Mouse (Mus musculus) brown adipose tissue, adult 24 weeks (tissue): ENCODE measurements around the gene Gpd2. TPM values are rescaled to one million over a fixed set of nuclear protein-coding genes. Genes with fewer than 3 reads are reported as not detected.

Experiments
- H3K27ac ChIP-seq: fragments of 200-500 bp; replicated peaks from 2 replicates; pipeline ENCODE4 v1.5.1; 2012; ENCODE audit warnings: low read depth, mild to moderate bottlenecking, low read length
- H3K4me1 ChIP-seq: fragments of 200-500 bp; 2 replicates; pipeline ENCODE4 v1.6.1; 2012; ENCODE audit warnings: low read length, mixed read lengths; ENCODE audit not compliant: control insufficient read depth, insufficient read depth, insufficient read length
- H3K4me3 ChIP-seq: fragments of 200-500 bp; 2 replicates; pipeline ENCODE4 v1.5.1; 2012; ENCODE audit warnings: low read depth, mild to moderate bottlenecking, low read length, moderate library complexity; ENCODE audit not compliant: insufficient read depth
- polyA plus RNA-seq: library from polyadenylated mRNA; stranded (reverse); fragments of >200 nt; gene quantifications from 2 replicates; pipeline ENCODE4 v1.2.4, GENCODE M21; 2012; ENCODE audit not compliant: missing spikeins, insufficient read depth, insufficient read length

Gpd2 gene
- polyA plus RNA-seq, 1 experiment: 641 TPM

DNA sequence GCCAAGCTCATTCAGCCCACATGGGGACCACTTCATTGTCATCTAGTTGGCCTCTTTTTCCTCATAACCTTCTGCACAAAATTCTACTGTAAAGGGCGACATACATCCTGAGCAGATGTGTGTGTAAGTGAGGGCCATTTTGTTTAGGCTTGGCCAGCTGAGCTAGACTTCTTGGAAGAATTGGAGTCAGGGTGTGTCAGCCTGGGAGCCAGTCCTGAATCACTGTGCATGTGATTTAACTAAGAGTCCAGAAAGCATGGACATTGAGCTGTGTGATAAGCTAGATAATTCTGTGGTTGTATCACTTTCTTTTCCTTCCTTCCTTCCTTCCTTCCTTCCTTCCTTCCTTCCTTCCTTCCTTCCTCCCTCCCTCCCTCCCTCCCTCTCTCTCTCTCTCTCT, 26.0 kb downstream of the Gpd2 start:
- Histone ChIP-seq H3K4me3 (no peak overlapping the region), H3K27ac (no peak overlapping the region)

DNA sequence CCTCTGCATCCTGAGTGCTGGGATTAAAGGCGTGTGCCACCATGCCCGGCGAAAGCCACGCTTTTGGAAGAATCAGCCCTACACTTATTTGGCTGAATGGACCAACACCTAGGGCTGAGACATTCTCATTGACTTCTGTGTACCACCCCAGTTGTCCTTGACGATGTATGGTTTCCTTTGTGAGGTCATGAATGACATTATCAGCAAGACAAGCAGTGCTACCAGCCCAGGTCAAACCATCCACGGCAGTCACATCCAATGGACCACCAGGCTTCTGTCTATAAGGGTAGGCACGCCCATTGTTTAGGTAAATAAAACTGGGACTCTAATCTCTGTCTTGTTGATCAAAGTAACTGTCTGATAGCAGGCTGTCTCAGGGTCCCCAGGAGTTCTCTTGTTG, 27.5 kb downstream of the Gpd2 start:
- Histone ChIP-seq H3K4me1 (peaks cover 5% of the 10 kb centered on the region; the same call in 1 of the 2 replicates), H3K27ac (no peak overlapping the region), H3K4me3 (no peak overlapping the region)

More for the DNA sequence above, 26.0 kb downstream of the Gpd2 start:
- H3K4me1 ChIP-seq: peaks cover 5% of the 10 kb centered on the region; the same call in 1 of the 2 replicates

DNA sequence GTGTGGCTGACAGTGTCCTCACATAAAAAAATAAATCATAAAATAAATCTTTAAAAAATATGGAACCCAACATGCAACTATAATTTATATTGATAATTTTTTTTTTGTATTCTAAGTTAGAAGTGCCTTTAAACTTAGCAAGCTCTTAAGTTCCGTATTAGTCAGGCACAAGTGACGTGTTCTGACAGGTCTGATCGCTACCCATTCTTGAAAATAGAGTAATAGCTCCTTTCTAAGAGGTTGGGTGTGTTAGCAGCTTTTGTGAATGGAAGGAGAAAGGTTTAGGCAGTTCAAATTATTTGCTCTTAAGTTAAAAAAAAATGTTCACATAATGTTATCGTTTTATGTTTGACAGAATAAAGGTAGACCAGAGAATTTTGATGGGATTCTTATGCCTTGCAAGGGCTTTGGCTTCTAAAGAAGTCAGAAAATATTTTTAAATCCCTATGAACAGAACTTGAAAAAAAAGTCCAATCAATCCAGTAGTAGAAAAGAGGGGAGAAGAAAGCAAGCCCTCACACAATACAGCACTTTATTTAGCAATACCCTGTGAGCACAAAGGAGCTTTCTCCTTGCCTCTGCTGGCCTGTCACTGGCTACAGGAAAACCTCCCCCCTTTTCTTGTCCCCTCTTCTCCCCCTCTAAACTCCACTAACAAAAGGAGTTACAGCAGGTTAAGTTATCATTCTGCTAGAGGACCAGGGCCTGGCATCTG, 29.4 kb downstream of the Gpd2 start:
- Histone ChIP-seq H3K4me1 (peaks cover 2% of the 10 kb centered on the region; the same call in 1 of the 2 replicates), H3K4me3 (no peak overlapping the region), H3K27ac (peak overlapping the region; percentile 40; the same call in 1 of the 2 replicates)

DNA sequence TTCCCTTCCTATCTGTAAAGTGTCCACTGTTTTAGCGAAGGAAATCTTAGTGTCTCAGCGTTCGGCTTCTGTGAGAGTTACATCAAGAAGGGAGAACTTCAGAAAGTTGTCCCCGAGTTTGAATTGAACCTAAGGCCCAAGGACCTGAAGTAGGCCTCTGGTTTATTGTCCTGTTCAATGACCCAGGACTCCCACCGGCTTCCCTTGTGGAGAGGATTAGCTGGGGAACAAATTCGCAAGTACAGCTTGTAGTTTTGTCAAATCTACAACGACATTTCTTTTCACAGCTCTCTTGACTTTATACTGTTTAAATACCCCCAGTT, 29.9 kb downstream of the Gpd2 start:
- Histone ChIP-seq H3K4me1 (peaks cover 2% of the 10 kb centered on the region; the same call in 1 of the 2 replicates), H3K4me3 (no peak overlapping the region), H3K27ac (peak overlapping the region; percentile 40)

DNA sequence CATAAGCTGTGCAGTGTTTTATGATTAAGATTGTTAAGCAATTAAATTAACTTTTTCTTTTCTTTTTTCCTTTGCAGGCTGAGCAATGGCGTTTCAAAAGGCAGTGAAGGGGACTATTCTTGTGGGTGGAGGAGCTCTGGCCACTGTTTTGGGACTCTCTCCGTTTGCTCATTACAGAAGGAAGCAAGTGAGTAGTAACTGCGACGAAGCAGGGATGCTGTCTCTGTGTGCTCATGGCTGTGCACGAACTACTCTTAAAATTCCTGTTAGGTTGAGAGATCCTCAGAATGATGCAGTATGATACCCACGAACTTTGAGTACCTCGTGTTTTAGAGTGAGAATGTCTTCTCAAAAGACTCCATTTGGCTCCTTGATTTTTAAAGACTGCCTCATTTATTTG, 30.5 kb downstream of the Gpd2 start:
- Histone ChIP-seq H3K4me3 (no peak overlapping the region), H3K27ac (no peak overlapping the region), H3K4me1 (peaks cover 2% of the 10 kb centered on the region; the same call in 1 of the 2 replicates)

DNA sequence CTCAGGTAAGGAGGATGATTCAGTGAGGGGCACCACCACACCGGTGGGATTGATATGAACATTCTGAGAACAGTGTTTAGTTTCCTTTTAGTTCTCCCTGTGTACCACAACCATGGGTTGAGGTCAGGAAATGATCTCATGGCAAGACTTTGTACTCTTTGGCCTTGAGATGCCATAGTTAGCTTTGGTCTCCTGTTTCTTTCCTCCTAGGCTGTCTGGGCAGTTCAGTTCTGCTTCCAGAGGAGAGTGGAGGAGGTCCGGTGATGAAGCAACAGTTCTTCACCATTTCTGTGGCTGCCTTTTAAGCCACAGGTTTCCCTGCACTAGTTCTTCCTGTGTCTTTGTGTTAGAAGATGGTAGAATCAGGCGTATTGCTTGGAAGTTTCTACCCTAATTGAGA, 31.4 kb downstream of the Gpd2 start:
- Histone ChIP-seq H3K4me1 (no peaks in the 10 kb centered on the region; the same call in 1 of the 2 replicates), H3K27ac (no peak overlapping the region), H3K4me3 (no peak overlapping the region)

DNA sequence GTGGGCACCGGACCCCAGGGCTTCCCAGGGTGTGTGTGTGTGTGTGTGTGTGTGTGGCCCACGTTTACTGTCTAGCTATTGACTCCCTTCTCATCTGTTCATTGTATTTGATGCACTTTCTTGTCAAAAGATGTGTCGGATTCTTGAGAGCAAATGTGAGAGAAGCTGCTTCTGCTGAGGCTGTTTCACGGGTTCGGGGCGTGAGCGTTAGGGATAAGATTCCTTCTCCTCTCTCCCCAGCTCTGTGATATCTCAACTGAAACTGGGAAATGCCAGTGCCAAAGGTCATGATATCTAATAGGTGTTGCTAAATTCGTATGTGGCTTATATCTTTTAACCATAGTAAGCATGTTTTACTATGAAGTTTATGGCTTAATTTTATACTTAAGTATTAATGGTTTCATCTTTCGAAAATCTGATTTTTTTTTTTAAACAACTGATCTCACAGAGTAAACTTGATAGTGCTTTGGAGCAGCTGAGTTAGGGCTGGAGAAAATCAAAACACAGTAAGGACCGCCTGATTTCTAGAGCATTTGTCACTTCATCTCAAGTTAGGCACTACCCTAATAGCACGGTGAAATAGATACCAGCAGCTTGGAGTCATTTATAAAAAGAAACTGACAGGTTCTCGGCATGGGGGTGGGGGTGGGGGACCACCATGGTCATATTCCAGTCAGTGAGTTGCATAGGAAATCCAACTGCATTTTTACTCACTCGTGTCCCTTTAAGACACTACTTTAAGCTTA, 32.4 kb downstream of the Gpd2 start:
- peaks cover 2% of the 10 kb centered on the region for H3K4me1 ChIP-seq
- H3K27ac ChIP-seq: no peak overlapping the region
- no peak overlapping the region for H3K4me3 ChIP-seq

DNA sequence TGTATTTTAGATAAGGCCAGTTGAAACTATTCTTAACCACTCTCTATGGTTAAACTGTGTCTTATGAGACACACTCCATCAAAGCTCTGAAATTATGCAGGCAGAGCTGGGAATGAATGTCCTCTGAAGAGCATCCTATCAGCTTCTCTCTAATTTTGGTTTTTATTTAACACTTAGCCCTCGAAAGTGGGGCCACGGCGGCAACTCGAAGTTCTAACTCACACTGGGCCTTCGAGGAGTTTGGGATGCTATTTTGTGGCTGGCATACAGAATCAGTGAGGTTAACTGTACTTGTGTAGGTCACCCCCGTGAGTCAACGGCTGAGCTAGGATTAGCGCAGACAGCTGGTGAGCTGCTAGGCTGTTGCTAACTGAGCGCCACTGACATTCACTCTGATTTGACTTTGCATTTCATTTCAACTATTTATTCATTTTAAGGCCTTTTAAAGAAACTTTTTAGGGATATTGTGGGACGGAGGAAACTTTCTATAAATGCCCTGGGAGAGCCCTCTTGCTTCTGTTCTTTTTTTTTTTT, 42.8 kb downstream of the Gpd2 start:
- Histone ChIP-seq H3K4me1 (no peaks in the 10 kb centered on the region; the same call in 1 of the 2 replicates), H3K27ac (no peak overlapping the region), H3K4me3 (no peak overlapping the region)

DNA sequence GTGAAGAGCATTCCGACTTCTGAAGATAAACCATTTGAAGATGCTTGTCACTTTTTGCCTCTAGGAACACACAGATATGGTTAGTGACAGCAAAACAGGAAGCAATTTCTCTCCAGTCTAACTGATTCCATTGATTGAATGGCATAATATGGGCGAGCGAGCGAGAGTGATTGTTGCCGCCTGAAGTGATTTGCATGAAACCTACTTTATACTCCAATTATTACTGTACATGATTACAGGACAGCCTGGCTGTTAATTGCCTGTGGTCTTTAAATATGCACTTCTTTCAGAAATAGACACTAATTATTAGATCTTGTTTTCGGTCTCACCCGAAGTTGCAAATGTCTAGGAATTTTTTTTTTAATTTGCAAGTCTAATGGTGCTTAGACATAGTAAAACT, 46.4 kb downstream of the Gpd2 start:
- no peaks in the 10 kb centered on the region for H3K4me1 ChIP-seq
- H3K27ac ChIP-seq: no peak overlapping the region
- H3K4me3 ChIP-seq: no peak overlapping the region

DNA sequence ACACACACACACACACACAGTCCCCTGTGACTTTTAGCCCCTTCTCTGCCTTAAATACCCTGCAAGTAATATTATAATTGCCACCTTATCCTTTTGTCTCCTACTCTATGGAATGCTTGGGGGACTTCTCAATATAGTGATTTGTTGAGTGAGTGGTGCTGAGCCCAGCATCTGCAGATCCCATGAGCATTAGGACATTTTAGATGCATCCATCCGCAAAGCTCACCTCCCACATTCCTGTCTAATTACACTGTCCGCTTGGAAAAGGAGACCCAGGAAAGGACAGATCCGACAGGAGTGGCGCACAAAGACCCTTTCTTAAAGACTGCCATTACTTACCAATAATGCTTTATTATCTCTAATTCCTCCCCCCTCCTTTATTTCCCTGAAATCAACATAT, 47.8 kb downstream of the Gpd2 start:
- Histone ChIP-seq H3K4me3 (no peak overlapping the region), H3K27ac (no peak overlapping the region), H3K4me1 (no peaks in the 10 kb centered on the region)

DNA sequence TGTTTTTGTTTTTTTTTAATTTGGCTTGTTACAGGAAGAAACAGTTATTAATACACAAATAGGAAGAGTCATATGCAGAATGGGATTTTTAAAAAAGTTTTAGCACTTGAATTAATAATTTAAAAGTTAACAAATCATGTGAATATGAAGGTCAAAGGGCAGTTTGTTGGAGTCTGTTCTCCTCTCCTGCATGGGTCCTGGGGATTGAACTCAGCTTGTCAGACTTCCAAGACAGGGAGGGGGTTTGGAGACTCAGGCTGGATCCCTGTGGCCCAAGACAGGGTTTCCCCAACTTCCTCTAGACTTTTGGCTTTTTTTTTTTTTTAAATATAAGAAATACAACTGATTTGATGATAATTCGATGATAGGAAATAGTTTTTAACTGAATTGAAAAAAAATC, 50.6 kb downstream of the Gpd2 start:
- Histone ChIP-seq H3K4me3 (no peak overlapping the region), H3K27ac (no peak overlapping the region), H3K4me1 (no peaks in the 10 kb centered on the region)

DNA sequence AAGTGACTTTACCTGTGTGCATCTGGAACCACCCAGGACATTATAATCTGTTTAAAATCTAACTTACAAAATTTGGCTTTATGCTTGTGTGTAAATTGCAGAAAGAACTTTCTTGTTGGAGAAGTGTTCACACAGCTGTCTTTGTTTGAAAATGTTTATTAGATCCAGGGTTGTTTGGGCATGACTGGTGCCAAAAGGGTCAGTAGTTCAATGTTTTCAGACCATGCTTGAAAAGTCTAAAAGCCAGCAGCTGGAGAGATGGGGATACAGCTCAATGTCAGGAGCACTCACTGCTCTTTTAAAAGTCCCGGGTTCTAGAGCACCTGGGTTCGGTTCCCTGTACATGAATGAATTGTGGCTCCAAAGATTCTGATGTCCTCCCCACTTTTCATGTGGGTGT, 56.1 kb downstream of the Gpd2 start:
- no peak overlapping the region for H3K4me3 ChIP-seq
- H3K4me1 ChIP-seq: peaks cover 2% of the 10 kb centered on the region; the same call in 1 of the 2 replicates
- H3K27ac ChIP-seq: no peak overlapping the region

DNA sequence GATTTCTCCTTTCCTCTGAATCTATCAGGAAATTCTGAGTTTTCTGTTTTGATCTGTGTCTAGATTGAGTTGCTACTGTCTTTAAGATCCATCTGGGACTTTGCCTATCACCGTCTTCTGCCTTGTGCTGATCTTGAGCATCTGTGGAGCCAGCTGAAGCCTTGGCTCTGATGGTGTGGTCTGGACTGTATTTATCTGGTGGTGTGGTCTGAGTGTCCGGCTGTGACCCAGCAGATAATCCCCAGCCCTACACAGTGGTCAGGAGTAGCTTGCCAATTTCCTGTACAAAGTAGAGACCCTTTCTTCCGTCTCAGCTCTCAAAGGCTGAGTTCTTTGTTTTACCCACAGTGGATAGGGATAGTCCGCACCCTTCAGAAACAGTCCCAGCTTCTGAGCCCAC, 58.6 kb downstream of the Gpd2 start:
- Histone ChIP-seq H3K4me3 (no peak overlapping the region), H3K4me1 (peaks cover 4% of the 10 kb centered on the region; the same call in 1 of the 2 replicates), H3K27ac (no peak overlapping the region)

DNA sequence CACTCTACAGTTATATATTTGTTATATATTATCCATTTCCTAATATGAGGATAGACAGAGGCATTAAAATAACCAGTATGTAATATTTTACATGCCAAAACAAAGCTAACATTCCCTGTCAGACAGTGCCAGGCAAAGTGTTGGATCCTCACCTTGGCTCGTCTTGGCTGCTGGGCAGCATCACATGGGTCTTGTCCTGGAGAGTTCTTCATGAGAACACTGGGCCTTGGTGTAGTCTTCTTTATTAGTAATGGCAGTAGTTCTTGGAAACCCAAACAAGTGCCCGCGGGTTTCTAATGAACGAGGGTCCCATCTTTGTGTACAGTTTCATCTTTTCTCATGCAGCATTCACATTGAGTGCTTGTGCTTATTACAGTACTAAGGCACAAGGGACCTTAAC, 59.8 kb downstream of the Gpd2 start:
- Histone ChIP-seq H3K4me3 (no peak overlapping the region), H3K4me1 (peaks cover 6% of the 10 kb centered on the region; the same call in 1 of the 2 replicates), H3K27ac (no peak overlapping the region)

DNA sequence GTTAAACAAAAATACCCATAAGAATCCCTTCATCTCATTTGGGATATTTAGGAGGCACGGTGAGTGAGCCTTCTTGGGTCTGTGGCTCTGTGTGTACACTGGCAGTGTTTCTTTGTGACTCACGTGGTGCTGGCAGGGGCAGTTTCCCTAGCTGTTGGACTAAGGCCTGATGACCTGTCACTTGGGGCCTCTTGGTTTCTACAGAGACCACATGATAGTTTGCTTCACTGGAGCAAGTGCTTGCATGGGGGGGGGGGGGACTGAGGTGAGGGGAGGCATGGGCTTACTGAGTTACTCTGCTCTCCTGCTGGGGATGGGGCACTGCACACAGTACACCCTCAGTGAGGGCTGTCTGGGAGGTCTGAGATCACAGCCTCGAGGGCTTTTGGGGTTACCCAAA, 64.1 kb downstream of the Gpd2 start:
- Histone ChIP-seq H3K4me1 (peaks cover 6% of the 10 kb centered on the region; the same call in 1 of the 2 replicates), H3K27ac (peak overlapping the region; percentile 68), H3K4me3 (no peak overlapping the region)
